Mouse (Mus musculus) 3T3-L1 (cell line): ENCODE measurements around the gene Nek9.

ENCODE experiments used
- DNase-seq: peaks from one replicate; pipeline ENCODE4 v3.0.0-alpha.2; 2015; ENCODE audit warnings: low read depth, low spot score

The Nek9 gene

DNA sequence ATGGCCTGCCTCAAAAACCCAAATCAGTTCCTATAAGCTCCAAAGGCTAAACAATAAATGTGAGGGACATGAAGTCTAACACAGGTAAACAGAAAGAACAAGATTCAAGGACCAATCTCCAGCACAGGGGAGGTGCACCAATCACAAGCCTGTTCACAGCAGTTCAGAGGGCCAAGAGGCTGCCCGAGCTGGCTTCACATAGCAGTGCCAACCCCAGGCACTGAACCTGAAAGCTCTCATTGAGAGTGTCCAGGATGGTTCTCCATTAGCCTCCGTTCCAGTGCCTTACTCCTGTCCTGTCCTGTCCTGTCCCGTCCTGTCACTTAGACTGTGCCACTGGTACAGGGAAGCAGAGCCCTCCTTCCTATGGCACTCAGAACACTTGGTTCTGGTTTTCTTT is 8.0 kb upstream of the Nek9 start:
- no peak for DNase-seq

DNA sequence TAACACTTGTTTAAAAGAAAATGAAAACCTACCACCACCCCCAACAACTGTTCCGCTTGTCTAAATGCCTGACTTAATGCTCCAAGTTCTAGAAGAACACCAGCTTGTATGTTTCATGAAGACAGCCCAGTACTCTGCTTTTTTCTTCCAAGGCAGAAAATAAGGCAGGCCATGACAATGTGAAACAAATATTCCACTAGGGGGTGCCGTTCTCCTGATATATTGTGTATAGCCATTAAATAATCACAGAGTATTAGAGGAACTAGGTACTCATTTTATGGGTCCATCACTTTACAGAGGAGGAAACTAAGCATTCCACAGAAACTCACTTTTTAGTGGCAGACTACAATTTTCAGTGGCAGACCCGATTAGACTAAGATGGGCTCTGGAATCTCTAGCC is 7.2 kb upstream of the Nek9 start:
- peak; percentile 82 for DNase-seq

DNA sequence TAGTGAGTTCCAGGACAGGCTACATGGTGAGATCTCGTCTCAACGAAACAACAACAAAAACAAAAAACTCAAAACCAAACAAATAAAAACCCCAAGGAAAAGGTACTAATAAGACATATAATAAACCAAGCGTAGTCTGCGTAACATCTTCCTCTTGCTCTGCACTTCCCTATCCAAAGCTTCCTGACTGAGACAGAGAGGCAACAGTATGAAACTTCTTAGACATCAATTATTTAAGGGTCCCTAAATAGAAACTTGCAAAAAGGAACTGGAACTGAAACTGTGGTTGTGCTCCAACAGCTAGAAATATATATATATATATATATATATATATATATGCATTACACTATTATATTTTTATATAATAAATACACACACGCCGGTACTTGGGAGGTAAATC is 6.4 kb upstream of the Nek9 start:
- no peak for DNase-seq

DNA sequence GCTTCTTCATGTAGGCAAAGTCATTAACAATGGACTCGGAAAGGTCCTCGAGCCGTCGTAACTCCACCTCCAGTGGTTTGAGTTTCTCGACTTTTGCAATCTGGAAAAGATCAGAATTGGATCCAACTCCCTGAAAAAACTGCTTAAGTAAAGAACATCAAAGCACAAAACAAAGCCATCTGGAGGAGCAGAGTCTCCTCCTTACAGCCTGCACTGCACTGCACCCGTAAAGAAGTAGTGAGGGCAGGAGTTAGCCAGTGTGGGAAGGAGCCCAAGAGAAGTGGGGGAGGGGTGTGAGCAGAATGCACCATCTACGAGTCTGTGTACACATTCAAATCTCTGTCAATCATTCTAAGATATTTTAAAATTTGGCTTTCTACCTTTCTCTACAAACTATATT is 5.1 kb upstream of the Nek9 start:
- no peak for DNase-seq

DNA sequence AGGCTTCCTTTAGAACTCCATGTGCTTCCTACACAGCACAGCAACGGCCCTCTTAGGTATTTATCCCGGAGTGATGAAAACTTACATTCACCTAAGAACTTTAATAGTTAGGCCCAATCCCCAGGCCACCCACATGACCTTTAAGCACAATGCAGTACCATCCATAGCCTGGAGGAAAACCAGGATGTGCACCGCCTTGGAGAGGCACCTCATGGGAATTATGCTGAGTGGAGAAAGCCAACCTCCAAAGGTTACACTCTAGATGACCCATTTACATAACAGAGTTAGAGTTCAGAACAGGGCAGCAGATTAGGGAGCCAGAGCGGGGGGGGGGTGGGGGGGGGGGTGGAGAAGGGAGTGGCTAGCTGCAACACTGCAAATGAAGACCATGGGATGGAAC is 3.1 kb upstream of the Nek9 start:
- no peak for DNase-seq

DNA sequence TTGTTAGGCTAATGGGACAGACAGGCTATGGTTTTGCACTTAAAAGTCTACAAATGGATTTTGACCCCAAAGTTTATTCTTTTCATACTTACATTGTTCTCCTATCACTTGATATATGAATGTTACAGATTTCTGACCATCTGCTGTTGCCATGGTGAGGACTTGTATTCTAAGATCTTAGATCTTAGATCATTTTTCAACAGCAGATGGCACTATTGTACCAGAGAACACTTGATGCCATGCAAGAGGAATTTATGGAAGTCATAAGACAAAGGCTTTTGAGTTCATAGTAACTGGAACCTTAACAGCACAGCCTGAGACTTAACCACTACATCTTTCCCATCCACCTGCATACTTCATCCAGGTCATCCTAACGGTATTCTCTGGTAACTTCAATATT is 2.0 kb upstream of the Nek9 start:
- DNase-seq, result peak; percentile 91

DNA sequence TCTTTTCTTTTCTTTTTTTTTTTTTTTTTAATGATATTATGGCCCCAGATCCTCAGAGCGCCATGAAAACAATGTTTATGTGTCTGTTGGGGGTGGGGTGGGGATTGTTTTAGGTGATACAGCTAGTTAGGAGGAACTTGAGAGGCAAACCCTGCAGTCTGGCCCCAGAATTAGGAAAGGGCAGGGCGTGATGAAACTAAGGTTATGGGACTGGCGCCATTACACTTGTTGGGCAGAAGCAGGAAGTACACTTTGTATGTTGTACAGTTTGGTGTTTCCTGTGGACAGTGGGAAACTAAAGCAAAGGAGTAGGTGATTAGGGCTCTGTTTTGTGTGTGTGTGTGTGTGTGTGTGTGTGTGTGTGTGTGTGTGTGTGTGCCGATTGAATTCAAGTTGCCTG is 785 bp upstream of the Nek9 start:
- peak; percentile 27 for DNase-seq

DNA sequence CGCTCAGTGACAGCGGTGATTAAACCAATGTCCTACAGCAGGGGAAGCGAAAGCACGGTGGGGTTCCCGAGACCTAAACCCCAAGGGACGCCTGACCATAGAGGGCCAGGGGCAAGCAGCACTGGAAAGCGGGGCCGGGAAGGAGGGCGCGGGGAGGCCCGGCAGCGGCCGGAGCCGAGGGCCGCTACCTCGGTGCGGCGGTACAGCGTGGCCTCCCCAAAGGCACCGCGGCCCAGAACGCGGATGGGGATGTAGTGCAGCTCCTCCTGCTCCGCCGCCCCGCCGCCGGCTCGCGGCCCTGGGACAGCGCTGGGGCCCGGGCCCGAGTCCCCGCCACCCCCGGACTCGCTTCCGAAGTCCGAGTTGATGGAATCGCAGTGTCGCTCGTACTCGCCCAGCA is 347 bp downstream of the Nek9 start:
- peak; percentile 31 for DNase-seq

DNA sequence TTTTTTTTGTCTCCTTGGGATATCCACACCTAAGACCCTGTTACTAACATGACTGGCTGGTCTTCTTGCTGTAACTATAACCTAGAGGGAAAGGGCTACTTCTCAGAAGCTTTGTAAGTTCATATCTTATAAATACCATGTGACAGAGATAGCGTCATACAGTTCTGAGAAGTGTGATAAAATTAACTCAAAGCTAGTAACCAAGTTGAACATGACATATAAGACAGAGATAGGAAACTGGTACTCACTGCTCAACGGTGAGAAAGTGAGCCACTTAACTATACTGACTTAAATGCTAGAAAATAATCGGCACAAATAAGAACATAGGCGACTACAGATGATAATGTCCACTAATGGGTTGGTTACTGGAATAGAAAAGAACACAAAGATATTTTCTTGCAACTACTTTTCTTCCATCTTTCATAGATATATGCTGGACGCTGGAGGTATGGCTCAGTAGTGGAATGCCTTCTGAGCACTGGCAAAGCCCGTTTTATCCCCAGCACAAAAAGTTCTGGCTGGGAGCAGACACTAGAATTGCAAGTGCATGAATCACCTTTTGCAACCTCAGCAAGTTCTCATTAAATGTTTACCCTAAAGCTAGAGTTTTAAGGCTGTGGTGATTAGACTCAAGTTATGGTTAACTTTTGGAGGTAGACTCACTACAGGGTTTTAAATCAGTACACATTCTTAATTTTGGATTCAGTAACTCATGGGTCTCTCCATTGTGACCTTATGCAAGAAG is 1.4 kb downstream of the Nek9 start:
- DNase-seq, result peak; percentile 75

DNA sequence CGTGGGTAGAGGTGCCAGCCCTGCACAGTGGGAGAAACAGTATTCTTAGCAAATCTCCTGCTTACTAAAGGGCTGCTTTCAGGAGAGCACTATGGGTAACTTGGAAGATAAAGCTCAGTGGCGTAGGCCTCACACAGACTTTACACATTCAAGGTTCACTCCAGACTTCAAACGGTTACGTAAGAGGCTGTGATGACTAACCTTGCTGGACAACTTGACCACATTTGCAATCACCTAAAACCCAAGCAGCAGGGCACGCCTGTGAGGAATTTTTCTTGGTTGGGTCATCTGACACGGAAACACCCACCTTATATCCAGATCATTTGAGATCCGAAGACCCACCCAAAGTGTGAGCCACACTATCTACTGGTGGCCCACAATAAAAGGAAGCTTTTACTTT is 9.0 kb downstream of the Nek9 start:
- peak; percentile 83 for DNase-seq

DNA sequence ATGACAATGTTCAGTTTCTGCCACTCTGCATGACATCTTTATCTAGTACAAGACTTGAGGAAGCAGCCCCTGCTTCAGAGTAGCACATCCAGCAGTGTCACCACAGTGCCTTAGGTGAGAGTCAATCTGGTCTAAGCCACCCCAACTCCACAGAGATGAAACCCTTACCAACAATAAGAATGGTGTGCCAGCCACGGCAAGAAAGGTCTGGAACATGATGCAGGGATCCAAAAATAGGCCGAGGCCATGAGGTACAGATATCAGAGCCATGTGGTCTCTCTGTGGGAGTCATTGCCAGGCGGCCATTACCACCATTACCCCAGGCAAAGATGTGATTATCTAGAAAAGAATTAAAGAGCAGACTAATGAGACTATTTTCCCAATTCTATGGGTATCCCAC is 30.5 kb downstream of the Nek9 start:
- no peak for DNase-seq

DNA sequence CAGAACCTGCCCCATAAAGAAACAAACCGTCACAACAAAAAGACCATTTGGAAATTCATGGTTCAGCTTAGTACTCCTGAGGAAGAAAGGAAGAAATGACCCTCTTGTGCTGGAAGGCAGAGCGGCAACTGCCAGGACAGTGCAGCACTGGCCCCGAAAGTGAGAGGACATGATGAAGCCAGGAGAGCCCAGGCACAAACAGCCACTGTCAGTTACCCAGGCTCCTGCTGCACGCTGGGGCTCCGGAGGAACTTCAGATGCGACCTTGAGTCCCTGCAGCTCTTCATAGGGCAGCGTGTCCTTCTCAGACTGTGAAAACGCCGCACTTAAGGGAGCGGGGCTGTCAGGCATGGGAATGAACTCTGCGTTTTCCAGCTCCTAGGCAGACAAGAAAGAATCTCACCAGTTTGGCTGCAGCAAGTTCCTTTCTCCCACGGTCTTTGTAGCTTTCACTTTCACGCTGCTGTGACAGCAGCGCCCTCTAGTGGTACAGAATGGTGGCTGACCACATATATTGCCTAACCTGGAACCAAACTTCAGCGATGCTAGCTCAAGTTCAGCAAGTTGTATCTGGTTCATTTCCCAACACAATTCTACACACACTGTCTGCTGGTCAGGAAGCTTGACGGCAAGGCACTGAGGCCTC is 33.8 kb downstream of the Nek9 start:
- peak; percentile 92 for DNase-seq

DNA sequence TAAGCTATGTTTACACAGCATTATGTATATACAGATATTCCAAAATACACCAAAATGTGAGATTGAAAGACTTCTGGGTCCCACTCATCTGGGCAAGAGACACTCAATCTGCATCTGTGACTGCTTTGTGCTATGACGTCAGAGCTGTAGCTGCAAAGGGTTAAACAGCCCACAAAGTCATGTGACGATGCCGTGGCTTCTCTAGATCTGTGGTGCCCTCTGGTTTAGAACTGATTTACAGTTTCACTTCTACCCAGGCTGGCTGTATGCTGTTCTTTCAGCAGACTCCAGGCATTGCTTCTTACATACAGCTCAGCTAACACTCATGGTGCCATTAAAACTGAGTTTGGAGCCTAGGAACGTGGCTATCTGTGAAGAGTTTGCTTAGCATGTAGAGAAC is 34.4 kb downstream of the Nek9 start:
- no peak for DNase-seq

DNA sequence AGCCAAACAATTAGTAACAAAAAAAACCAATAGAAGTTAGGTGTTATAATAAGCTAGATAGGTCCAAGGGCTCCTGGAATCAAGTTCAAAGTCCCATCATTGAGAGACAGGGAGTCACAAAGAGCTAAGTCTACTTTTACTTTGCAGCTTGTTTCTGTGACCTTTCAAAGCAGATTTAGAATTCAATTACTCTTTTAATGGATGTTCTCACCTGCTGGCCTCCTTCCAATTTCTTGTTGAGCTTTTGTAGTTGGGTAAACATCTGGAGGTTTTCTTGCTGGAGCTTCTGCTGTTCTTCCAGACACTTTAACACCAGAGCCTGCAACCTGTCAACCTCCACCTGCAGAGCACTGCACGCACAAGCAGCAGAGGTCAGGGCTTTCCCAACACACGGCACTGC is 35.9 kb downstream of the Nek9 start:
- no peak for DNase-seq

DNA sequence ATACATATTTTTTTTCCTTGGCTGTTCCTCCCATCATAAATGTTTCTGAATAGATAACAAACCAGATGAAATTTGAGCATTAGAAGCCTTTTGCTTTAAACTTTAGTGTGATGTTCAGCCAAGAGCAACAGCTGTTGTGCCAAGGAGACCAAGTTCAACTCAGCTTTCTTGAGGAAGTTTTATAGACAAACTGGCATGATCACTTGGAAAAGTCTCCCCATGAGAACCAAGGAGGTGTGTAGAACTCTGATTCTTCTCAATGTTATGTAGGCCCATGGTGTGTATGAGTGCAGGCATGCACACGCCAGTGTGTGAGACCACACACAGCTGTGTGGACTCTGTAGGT is 40.4 kb downstream of the Nek9 start:
- DNase-seq, result no peak

DNA sequence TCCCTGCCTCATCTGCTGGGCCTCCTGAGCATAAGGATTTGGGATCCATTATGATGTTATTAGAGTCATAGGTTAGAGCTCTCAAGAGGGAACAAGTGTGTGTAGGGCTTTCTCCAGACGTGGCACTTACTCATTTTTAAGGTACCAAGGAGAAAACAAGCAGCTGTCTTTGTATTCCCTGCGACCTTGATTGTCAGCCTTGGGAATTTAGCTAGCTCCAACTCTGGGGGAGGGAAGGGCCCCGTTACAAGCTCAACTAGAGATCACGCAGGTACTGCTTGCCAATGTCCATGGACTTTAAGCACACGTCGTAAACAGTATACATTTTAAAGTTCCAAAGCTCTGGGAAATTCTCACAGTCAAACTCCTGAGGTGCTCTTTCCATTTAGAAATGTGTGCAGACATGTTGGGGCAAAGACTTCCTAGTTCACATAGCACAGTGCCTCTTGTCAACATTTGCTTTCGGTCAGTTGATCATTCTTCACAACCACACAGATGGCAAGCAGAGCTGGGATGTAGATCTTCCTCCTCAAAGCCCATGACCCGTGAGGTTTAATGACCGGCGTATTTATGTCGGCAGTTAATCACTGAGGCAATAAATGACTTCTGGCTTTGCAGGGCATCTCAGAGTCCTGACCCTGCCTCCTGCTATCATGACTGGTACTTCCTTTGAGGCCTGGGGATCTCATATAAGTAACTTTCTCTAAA is 40.9 kb downstream of the Nek9 start:
- DNase-seq, result no peak

DNA sequence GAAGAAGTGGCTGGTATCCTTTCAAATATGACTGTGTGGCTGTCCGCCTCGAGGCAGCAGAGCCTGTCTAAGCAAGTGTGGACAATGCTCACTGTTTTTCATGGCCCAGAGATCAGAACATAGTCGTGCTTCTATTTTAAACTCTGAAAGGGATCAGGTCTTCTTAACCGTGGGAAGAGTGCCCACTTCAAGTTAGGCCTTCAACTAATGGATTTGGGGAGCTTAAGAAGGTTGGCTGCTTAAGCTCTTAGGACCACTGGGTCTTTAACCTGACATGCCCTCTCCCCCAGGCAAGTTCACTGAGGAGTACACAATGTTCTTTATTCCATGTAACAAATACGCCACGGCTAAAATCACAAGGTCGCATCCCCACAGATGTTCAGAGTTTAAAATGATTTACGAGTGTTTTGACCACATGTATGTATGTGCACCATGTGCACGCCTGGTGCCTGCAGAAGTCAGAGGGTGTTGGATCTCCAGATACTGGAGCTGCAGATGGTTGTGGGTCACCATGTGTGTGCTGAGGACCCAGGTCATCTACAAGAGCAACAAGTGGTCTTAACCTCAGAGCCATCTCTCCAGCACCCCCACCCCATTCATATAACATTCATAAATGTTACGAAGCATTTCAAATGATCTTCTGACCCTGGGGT is 41.7 kb downstream of the Nek9 start:
- no peak for DNase-seq

DNA sequence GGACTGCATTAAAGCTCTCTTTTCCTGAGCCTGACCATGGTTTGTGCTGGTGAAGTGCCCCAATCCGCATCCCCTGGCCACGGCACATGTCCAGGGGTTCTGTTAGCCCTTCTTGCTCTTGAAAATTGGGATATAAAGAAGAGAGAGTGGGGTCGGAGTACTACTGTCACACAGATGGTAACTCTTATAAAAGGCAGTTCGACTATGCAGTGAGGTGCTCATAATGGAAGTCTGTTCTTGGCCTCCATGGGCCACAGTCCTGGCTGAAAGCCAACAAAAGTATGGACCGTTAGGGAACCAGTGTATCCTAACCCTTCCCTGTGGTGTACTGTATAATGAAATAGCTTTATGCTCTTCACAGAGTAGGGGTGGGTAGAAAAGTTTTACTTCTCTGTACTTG is 42.2 kb downstream of the Nek9 start:
- no peak for DNase-seq

DNA sequence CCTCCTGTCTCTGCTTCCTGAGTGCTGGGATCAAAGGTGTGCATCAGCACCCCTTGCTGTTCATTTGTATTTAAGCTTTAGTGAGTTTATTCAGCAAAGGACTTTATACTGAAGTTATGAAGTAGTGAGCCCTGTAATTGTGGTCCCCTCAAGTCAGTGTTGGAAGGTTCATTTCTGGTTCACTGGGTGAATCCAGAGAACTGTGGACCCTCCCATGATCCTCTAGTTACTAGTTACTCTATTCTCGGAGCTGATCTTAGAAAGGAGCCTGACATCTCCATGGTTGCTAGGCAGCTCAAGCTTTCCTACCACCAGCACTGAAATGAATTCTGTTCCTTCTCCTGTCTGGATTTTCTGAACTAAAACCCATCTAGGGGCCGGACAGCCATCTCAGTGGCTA is 43.7 kb downstream of the Nek9 start:
- DNase-seq, result no peak

DNA sequence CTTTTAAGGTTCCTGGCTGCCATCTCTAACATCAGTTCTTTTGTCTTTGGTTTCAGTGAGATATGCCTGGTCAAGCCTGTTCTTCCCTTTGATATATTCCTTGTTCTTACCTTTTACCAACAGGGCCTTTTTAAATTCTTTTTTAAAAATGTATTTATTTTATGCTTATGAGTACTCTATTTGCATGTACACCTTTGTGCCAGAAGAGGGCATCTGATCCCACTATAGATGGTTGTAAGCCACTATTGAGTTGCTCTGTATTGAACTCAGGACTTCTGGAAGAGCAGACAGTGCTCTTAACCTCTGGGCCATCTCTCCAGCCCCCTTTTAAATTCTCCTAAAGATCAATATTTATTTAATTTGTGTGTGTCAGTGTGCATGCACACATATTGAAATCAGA is 46.3 kb downstream of the Nek9 start:
- no peak for DNase-seq

DNA sequence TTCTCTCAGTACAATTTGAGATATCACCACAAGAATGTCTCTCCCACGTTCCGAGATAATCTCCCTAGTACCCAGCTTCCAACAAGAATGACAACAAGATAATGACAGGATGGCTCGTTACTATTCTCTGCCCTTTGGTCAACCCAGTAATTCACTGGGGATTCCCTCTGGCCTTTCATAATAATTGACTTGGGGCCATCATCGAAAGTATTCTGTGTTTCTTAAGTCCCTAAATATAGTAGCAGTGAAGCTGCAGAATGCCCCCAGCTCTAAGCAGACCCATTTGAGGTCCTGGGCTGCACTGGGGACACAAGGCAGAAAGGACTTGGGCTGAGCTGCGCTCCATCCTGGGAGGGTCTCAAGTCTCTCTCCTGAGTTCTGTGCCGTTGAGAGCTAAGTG is 46.9 kb downstream of the Nek9 start:
- no peak for DNase-seq

DNA sequence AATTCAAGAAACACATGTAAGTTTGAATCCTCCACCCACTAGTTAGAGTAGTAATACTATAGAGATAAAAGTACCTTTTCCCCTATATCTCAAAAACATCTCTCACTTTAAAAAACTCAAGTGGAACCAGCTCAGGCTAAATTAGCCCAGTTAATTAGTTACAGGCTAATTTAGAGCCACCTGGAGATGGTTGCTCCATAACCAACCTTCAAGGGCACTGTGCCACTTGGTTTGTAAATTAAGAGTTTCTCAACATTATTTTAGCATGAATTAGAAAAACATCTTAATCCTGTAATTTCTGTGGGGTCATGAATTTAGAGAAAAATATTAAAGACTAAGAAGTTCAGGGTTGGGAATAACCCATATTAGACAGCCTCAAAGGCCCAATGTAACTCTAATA is 47.6 kb downstream of the Nek9 start:
- no peak for DNase-seq

DNA sequence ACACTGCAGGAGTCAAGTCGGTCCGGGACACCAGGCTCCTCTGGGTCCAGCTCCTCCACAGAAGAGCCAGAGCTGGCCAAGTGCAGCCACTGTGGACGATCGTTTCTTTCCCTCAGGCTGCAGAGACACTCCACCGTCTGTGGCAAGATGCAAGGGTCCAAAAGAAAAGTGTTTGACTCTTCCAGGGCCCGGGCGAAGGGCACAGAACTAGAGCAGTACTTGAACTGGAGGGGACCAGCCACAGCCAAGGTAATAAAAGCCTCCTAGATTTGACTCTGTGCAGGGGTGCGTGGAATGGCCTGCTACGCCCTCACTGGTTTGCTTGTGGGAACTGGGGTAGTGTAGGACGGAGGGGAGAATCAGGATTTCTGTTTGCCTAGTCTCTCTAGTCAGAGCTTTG is 48.5 kb downstream of the Nek9 start:
- DNase-seq, result no peak
